Mouse (Mus musculus) monocyte, adult 5-6 weeks (primary cell): ENCODE results near the gene Cfap70. TPM values are rescaled to one million over a fixed set of nuclear protein-coding genes. Genes with fewer than 3 reads are reported as not detected.
A peak's percentile ranks its signal among the peaks of the same experiment; 100 is the strongest.

Experiments used
- ATAC-seq: fragments of 153-309, 156-312 bp; replicated peaks from 2 replicates; pipeline ENCODE4 v1.8.0; 2017; ENCODE audit warnings: mild to moderate bottlenecking; ENCODE audit not compliant: low TSS enrichment, insufficient number of reproducible peaks, severe bottlenecking, poor library complexity, low FRiP score
- total RNA-seq: library from RNA; stranded (forward); fragments of 200-1000, 200-491, 200-594 nt; gene quantifications from 3 replicates; pipeline ENCODE4 v1.2.3, GENCODE M21; 2017

The Cfap70 gene
- total RNA-seq, 1 experiment from 2014 or later = not detected

DNA sequence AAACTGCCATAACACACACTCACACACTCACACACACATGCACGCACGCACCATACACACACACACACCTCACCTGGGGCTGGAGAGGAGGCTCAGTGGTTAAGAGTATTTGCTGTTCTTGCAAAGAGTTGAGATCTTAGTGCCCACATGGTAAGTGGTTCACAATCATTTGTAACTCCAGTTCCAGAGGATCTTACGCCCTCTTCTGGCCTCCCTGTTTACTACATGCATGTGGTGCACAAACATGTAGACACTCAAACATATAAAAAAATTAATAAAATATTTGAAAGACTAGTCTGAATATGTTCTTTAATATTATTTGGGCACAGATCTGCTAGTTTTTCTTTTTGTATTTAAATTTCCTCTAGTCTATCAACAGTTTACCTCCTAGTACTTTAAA, 83.8 kb downstream of the Cfap70 start:
- ATAC-seq = no peak

DNA sequence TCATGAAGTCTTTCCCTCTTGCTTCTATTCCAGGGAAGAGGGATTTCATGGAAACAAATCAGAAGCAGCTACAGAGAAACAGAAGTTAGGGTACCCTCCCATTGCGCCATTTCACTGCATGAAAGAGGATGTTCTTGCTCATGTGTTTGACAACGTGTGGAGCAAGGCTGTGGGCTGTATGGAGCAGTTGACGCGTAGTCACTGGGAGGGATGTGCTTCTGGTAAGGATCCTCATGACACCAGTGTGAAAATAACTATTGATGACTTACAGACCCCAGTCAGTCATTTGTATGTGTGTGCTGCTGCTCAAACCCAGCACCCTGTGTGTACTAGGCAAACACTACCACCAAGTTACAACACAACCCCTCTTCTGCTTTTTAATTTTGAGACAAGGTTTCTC, 88.8 kb downstream of the Cfap70 start:
- ATAC-seq = peak; percentile 87

DNA sequence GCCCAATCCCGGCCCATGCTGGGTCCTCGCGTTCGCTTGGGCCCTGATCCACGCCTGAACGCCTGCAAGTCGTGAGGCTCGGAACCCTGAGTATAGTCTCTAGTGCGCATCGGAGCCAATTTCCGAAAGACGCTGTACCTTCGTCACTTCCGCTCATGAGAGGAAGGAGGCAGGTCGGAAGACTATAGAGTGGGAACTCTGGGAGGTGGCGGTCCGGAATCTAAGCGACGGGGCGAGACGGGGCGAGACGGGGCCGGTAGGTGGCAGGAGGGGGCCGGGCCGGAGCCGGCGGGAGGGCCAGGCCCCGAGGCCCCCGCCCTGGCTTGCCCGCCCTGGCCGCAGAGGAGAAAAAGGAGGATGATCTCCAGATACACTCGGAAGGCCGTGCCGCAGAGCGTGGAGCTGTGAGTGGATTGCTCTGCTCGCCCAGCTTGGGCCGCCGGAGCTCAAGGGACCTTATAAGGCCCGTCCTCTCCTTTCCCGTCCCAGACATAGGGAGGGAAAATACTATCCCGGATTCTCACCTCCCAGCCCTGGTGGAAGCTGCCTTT, 104.0 kb downstream of the Cfap70 start, which contains the start of the genes Ecd and Fam149b:
Ecd (minus strand) TSS at position 131 of the 551 bp plus-strand sequence.
Fam149b (plus strand) TSS at position 172 of the 551 bp plus-strand sequence.
- ATAC-seq = peak; percentile 98

DNA sequence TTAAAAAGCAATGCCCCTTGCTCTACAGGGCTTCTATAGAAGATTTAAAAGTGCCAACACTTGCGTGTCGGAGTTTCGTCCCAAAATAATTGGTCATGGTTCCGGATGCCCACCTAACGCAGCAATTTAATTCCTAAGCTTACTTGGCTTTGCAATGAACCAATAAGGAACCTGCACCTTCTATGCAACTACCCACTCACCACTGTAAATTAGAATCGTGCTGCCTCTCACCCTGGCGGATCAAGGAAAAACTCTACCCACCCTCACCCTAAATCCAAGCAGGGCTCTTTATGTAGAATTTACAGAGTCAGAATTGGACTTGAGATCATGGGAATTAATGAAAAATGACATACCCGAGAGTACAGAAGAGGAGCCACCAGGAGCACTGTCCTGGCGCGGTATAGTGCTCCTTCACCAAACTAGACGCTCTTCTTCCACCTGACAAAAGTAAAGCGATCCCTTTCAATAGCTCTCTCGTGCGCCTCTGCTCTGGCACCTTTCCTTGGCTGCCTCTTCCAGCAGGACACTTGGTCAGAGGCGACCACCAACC, 104.5 kb downstream of the Cfap70 start:
- ATAC-seq = 0 out of 2 replicates have a peak, but pooled peaks have one; percentile 8

DNA sequence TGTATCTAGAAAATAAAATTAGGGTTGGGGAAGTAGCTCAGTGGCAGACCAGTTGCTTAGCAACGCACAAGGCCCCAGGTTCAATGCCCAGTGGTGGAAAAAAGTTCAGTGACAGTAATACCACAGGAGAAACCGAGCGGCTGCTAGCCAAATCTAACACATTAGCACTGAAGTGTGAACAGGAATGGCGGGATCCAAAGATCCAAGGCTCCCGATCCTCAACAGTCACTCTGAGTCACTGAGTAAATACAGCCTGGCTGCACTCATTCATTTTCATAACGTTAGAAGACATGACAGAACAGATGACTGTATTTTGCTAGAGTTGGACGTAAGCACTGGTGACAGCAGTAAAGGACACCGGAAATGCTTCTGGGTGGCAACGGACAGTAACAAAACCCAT, 106.1 kb downstream of the Cfap70 start:
- ATAC-seq = no peak

Other genes starting within 250 kb of the Cfap70 start
- gene Kcnk16, start 183.0 kb downstream of the Cfap70 start, total RNA-seq = not detected in 3 replicates
- 14.6 to 42.4 TPM (median 23.3 TPM) in 3 replicates for gene Nudt13, start 157.5 kb downstream of the Cfap70 start, total RNA-seq
- gene Ecd, start 104.1 kb downstream of the Cfap70 start, total RNA-seq = 30.8 to 39.0 TPM (median 37.4 TPM) in 3 replicates
- 14.5 to 42.0 TPM (median 34.5 TPM) in 3 replicates for gene Fam149b, start 104.1 kb downstream of the Cfap70 start, total RNA-seq
- 58.2 to 124 TPM (median 61.8 TPM) in 3 replicates for gene Dnajc9, start 63.3 kb downstream of the Cfap70 start, total RNA-seq
- gene Mrps16, start 58.6 kb downstream of the Cfap70 start, total RNA-seq = 24.2 to 43.4 TPM (median 27.0 TPM) in 3 replicates
- gene Anxa7, start 27.9 kb upstream of the Cfap70 start, total RNA-seq = 70.7 to 97.0 TPM (median 87.2 TPM) in 3 replicates
- gene Mss51, start 44.7 kb upstream of the Cfap70 start, total RNA-seq = 0.43 to 1.9 TPM in 2 of 3 replicates, not detected in the other
- gene Ppp3cb, start 94.3 kb upstream of the Cfap70 start, total RNA-seq = 41.3 to 101 TPM (median 45.1 TPM) in 3 replicates
- 0.57 to 5.1 TPM (median 2.0 TPM) in 3 replicates for gene Usp54, start 188.8 kb upstream of the Cfap70 start, total RNA-seq
- gene Myoz1, start 204.3 kb upstream of the Cfap70 start, total RNA-seq = 1.1 TPM in 1 of 3 replicates, not detected in the others
- gene Synpo2l, start 216.1 kb upstream of the Cfap70 start, total RNA-seq = not detected in 3 replicates
- gene Sec24c, start 222.1 kb upstream of the Cfap70 start, total RNA-seq = 156 to 200 TPM (median 191 TPM) in 3 replicates
- gene Fut11, start 242.7 kb upstream of the Cfap70 start, total RNA-seq = 5.0 to 9.7 TPM (median 8.2 TPM) in 3 replicates